Mouse (Mus musculus) retina, postnatal 1 day (tissue): Measurements from ENCODE around the gene Wfdc2.
A peak's percentile ranks its signal among the peaks of the same experiment; 100 is the strongest.

Experiments
- DNase-seq: peaks from one replicate; pipeline ENCODE4 v3.0.0-alpha.2; 2012

Gene Wfdc2

DNA sequence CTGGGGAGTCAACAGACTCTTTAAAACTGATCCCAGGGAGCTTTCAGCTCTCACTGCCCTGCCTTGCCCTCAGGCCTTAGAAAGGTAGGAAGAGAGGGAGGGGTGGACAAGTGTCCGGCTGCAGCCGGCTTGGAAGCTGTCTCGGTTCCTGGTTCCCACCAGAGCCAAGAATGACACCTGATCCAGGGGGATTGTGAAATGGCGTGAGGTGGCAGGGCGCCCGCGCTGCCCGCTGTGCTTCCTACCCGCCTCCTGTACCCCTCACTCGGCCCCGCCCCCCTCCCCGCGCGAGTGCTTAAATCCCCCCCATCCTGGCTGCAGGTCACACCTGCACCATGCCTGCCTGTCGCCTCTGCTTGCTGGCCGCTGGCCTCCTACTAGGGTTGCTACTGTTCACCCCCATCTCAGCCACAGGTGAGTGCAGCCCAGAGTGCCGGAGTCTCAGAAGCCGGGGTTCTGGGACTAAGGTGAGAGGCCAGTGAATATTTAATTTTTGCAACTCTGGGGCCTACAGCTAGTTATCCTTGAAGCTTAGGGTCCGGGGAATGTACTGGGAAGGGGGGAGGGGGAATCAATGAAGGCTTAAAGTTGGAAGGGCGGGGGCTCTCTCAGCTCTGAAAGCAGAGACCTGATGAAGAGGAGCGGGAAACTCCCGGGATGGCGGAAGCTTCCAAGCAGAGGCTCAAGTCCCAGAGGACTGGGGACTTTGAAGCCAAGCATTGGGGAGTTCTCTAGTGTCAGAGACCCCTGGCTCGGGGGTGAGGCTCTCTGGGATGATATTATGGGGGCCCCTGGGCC is at the start of gene Wfdc2:
Wfdc2 (plus strand) TSS at position 23 of the 798 bp plus-strand sequence.
- DNase-seq: peak; percentile 34

DNA sequence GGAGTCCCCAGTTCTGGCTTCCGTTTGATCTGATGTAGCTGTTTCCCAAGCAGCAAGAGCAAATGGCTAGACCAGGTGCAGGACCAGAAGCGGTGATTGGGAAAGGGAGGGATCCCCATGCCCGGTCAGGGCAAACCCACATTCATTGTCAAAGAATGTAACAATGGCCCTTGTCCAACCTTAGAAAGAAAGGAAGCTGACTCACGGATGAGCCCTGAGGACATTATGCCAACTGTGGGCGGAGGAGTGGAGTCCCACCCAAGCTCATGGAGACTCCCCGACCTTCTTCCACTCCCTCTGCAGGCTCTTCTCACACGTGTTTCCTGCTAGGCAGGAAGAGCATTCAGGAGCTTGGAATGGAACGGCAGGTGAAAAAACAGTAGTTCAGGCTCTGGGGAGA is 48.8 kb upstream of the Wfdc2 start:
- DNase-seq: no peak

DNA sequence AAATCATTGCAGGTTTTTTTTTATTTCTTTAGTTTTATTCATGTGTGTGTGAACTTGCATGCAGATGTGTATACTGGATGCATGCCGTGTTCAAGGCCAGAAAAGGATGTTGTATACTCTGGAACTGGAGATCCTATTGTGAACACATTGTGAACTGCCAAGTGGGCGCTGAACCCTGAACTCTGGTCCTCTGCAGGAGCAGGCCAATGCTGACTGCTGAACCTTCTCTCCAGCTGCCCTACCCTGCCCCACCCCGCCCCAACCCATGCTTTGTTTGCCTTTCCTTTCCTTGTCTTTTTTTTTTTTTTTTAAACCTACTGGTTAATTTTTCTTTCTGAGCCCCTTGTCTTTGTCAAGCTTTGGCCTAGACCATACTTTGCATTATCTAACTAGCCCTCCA is 47.3 kb upstream of the Wfdc2 start:
- no peak for DNase-seq

DNA sequence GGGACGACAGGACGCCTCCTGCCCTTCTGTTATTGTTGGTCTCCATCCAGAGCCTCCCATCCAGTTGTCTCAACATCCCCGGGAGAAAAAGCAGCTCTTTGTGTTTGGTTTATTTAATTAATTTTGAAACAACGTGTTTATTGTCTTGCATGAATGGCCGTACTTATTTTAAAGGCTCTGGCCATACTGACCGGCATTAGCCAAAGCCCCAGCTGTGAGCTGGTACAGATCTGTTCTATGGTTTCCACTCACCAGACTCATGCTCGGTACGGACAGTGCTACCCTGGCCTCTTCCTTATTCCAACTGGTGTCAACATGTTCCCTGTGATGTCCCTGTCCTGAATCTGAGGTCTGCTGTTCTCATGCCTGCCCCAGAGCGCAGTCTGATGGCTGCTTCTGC is 46.3 kb upstream of the Wfdc2 start:
- no peak for DNase-seq

DNA sequence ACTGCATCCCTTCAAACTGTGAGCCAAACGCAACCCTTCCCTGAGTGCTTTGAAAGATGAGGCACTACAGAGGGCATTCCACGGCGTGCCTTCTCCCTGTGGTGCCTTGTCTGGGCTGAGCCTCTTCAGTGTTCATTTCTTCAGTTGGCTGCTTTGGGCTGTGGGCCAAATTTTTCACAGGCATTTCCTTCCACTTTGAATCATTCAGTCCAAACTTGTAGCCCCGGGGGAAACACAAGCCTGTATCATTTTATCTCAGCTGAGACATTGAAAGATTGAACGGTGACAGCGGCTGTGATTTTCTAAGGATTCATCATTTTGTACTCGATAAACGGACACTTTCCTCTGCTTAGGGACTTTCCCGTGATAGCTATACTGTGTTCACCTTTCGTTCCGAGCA is 45.6 kb upstream of the Wfdc2 start:
- no peak for DNase-seq

DNA sequence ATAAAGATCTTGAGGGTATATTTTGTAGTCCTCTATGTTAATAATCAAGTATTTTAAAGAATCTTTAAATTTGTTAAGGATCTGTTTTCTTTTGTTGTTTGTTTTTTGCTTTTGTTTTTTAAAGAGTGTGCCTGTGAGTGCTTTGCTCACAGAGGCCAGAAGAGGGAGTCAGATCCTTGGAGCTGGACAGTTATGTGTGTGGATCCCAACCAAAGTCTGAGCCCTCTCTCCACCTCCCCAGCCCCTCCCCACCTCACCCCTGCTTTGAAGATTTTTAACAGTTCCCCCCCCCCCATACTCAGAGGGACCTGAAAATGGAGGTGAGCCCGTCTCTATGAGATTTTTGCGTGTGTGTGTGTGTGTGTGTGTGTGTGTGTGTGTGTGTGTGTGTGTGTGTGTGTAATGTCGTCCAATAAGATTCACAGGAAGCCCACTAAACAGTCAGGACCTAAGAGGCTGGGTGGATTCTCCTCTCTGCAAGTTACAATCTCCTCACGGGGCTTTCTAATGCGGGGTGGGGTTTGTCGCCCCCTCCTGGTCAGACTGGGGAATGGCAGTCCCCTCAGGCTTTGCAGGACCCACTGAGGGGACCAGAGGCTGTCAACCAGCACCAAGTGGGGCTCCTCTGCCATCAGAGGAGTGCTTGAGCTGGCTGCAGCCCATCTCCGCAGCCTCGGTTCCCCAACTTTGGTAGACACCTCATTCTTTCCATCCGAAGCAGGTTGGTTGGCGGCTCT is 44.6 kb upstream of the Wfdc2 start:
- DNase-seq: peak; percentile 70

DNA sequence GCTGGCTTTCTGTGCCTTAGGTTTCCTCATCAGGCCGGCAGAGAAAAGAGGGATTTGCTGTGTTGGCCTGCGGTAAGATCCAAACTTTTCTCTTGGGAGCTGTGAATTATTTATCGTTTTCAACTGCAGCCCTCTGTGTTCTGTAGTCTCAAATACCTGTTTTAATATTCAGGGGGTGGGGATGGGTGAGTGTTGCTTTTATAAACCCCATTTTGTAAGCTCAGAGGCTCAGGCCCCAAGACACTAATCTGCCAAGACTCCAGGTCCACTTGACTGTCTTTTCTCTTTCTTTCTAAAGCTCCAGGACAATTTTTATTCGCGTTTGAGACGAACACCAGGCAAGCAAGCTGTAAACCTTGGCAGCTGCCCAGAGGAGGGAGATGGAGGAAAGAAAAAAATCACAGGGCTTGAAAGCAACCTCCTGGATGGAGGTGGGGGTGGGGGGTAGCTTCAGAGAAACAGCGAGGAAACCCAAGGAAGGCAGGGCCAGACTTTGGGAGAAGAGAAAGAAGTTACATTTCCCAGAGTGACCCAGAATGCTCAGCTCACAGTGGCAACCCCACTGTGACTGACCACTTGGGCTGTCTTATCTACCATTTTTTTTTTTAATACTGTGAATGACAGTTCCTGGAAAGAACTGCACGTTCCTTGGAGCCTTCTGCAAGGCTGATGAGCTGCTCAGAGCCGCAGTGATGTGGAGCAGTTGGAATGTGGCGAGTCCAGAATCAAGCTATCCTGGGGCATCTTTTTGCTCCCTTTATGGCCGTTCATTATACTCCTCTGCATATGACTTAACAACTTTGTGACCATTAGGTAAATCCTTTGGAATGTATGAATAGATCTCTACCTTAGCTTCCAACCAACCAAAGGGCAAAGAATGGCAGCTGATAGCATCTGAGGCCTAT is 43.7 kb upstream of the Wfdc2 start:
- DNase-seq: no peak

DNA sequence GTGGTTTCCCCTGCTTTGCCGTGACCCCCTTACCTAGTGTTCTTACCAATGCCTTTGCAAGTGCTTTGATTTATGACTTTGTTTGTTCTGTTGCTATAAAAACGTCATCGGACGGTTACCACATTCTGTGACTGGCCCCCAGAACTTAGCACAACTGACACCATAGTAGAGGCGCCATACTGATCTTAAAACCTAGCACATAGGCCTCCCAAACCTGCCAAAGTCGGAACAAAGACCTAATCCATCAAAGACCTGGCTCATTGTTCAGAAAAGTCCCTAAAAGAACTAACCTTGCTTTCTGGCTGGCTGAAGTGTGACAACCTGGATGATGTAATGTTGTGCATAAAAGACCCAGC is 43.1 kb upstream of the Wfdc2 start:
- DNase-seq: no peak

DNA sequence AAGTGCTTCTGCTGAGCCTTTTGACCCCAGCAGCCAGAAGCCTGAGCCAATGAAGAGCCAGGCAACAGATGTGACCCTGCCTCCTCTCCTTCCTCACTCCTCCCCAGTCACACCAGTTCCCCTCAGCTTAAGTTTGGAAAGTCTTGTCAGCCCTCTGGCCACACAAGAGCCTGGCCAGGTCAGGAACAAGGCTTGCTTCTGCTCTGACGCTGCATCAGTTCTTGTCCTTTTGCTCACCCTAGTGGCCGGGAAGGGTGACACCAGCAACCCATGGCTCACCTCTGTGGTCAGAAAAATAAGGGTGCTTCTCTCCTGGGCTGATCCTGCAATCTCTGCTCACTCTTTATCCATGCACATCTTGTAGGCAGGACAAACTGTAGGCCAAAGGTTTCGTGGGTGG is 41.4 kb upstream of the Wfdc2 start:
- peak; percentile 71 for DNase-seq

DNA sequence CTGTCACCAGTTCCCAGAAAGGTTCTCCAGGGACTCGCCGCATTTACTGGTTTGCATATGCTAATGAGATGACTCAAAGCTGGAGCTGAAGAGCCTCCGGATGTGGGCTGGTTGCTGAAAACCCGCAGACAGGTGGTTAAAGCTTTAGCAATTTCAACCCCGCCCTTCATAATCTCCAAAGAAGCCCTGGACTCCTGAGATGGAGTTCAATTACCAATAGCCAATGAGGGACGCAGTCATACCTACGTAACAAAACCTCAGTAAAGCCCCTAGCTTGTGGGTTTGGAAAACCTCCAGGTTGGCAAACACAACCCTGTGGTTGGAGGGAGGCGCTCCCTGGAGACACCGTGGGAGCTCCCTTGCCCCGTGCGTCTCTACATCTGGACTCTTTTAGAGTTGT is 40.4 kb upstream of the Wfdc2 start:
- DNase-seq: no peak

DNA sequence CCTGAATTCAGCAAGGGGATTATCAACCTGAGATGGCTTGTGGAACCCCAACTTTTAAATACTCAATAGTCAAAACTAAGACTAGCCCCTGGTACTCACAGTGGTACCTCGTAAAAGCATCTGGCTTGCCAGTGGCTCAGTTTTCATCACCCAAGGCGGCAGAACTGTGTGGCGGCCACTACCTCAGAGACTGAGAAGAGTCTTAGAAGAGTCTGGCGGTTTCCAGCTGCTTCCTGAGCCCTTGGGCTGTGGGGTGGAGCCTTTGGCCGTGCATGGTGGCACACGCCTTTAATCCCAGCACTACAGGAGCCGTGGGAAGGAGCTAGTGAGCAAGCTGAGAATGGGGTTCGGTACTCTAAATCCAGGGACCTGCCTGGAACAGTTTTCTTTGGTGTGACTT is 39.9 kb upstream of the Wfdc2 start:
- DNase-seq: no peak

DNA sequence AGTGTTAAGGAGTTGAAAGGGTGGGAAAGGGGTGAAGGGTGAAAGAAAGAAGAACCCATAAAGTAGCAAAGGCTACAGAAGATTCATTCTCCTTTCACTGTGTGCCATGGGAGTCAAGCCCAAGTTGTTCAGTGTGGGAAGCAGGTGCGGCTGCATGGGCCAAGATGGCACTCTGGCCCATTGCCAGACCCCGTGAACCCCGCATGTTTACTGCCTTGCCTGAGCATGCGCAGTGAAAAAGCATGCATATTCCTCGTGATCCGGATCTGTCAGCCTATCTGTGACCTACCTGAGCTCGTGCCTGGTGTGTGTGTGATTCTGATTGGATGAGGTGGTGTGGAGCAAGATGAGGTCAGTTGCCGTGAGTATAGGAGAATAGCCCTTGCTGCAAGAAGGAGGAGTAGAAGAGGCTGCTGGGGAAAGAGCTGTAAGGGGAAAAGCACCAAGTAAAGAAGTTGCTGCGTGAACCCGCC is 38.9 kb upstream of the Wfdc2 start:
- DNase-seq: no peak

DNA sequence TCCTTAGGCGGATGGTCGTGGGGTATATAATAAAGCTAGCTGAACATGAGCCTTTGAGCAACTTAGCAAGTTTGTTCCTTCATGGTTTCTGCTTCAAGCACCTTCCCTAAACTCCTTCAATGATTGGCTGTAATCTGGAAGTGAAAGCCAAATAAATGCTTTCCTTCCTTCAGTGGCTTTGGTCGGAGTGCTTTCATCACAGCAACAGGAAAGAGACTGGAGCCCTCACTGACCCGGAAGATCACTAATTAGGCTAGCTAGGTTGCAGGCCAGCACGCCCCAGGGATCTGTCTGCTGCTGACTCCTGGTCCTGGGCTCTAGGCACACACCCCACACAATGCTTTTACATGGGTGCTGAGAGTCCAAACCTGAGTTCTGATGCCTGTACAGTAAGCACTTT is 33.7 kb upstream of the Wfdc2 start:
- no peak for DNase-seq

DNA sequence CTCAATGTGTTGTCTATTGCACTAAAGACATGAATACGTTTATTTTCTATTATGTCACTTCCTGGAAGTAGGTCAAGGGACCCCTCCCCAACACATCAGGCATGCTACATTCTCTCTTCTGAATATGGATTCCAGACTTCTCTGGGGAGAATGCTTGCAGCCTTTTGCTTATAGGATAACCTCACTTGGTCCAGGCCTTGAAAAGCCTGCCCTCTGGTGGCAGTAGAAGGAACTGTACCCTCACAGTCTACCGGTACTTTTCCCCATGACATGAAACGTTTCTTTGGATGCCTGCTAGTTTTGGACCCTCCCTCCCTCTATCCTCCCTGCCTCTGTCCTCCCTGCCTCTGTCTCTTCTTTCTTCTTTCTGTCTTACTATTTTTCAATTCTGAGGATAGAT is 31.0 kb upstream of the Wfdc2 start:
- DNase-seq: peak; percentile 78

DNA sequence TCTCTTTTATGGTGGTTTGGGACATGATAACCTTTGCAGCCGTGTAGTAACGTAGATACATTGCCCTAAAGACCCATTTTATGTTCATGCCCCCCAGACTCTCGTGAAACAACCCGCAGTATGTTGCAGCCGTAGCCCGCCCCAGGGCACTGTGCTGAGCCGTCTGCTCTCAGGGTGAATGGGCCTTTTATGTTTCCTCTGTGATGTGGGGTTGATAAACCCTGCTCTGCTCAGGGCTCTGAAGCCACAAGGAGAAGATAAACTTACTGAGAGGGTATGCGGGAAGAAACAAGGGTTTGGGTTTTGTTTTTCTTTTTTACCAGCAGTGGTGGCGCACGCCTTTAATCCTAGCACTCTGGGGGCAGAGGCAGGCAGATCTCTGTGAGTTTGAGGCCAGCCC is 27.9 kb upstream of the Wfdc2 start:
- DNase-seq: no peak

DNA sequence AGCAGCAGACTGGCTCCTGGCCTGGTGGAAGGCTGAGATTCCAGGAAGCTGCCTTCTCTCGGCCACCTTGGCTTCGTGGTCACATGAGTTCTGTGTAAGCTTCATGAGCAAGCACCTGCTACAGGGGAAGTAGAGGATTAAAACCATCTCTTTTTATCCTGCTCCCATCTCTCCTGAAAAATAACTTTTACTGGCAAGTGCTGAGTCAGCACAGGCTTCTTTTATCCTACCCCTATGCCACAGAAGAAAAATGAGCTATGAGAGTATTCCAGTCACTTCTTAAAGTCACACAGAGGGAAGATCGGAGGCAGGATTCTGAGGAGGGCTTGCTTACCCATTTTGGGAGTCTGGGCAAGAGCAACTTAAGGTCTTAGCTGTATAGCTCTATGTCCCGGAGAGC is 25.2 kb upstream of the Wfdc2 start:
- no peak for DNase-seq

DNA sequence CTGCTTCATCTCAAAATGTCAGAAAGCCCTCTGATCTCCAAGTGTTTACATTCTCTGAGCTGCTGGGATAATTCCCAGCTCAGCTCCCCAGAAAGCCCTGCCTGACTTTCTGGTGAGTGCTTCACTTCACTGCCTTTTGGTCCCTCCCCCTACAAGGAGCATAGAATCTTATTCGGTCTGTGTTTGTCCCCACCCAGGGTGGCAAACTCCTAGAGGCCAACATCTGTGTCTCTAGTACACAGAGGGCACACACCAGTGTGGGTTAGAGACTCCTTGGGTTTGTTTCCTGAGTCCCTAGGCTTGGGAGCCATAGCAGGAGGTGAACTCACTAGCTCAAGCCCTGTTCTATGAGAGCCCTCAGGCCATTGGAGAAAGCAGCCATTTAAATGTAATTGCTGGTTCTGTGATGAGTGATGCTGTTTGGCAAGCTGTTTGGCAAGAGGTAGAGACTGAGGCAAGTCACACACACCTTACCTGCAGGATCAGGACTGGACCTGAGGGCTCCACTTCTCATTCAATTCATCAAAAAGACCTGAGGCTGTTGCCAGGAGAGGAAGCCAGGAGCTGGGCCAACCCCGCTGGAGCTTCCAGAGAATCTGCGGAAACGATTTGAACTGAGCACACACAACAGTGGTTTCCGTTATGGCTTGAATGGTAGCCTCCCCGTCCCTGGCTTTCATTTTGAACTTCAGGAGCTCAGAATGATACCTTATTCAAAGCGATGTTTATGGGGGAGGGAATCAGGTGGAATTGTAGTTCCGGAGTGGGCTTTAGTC is 21.4 kb upstream of the Wfdc2 start:
- DNase-seq: no peak

DNA sequence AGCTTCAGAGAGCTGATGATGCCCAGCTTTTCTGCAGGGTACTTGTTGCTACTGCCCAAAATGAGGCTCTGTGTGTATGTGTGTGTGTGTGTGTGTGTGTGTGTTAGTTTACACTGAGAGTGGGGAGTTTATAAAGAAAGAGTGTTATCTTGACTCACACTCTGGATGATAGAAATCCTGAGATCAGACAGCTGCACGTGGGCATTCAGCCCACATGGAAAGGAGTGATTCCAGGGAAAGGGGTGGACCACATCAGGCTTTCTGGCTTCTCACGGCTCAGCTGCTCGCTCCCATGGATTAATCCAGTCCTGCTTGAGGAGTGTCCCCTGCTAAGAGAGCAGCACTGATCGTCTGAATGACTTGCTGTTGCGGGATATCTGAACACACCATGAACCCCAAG is 20.1 kb upstream of the Wfdc2 start:
- peak; percentile 24 for DNase-seq

DNA sequence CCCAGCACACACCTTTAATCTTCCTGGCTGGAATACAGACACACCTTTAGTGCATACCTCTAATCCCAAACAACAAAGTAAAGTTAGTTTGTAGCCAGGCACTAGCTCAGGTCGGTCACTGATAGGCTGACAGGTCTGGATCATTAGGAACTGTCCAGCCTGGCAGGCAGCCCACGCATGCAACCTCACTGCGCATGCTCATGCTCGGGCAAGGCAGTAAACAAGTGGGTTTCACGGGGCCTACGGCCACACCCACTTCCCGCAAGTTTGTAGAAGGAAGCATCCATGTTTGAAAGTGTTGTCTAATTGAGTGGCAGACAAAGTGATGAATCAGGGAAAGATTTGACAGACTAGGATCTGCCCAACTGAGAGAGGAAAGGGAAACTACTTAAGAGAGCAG is 19.6 kb upstream of the Wfdc2 start:
- DNase-seq: no peak

DNA sequence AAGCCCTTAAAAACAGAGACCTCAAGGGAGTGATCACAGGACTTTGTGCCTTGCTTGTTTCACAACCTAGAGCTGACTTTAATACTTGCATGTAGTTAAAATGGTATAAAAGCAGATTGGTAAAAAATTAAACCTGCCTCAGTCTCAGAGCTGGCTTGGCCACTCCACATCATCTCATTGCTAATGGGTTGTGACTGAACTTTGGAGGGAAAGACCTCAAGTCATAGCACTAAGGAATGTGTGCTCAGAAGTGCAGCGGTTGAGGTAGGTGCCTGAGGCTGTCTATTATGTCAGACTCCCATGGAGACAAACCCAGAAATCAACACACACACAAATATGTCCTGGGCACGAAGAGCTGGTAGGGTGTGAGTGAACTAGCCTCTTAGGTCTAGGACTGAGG is 18.5 kb upstream of the Wfdc2 start:
- no peak for DNase-seq

DNA sequence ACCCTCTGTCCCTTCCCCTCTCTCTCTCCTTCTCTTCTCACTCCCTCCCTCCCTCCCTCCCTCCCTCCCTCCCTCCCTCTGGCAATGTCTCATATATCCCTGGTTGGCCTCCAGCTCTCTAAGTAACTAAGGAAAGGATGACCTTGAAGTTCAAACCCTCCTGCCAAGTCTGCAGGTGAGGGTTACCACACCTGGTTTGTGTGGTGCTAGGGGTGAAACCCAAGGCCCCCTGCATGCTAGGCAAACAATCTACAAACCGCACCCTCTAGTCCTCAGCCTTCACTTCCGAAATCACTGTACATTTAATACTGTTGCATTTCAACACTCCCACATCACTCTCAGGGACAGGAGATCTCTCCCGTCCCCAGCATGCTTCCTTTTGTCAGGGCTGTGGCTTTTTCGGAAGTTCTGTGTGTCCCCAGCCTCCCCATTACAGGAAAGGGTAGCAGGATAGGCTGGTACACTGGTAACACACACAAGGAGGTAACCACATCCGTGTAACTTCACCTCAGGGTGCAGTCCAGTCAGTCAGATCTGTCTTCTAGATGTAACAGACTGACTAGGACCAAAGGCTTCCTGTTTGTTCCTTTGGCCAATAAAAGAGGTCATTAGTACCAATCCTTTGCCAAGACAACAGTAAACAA is 17.6 kb upstream of the Wfdc2 start:
- no peak for DNase-seq

DNA sequence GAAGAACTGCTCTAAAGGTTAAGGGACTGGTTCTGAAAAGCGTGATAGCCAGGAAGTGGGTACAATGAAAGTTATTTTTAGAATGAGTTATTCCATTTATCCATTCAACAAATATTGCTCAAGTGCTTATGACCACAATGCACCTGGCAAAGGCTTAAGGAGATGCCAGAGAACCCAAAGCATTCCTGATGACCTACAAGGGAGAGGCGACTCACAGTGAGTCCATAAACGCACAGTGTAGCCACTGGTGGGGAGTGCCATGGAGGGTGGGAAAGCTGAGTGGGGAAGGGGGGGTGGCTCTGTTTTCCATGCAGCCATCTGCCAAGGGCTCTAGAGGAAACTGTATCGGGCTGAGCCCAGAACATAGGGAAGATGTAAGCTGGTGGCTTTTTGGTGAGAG is 12.9 kb upstream of the Wfdc2 start:
- DNase-seq: no peak
